ENCODE assay signal across 35 mouse cellular contexts in the genomic region with DNA sequence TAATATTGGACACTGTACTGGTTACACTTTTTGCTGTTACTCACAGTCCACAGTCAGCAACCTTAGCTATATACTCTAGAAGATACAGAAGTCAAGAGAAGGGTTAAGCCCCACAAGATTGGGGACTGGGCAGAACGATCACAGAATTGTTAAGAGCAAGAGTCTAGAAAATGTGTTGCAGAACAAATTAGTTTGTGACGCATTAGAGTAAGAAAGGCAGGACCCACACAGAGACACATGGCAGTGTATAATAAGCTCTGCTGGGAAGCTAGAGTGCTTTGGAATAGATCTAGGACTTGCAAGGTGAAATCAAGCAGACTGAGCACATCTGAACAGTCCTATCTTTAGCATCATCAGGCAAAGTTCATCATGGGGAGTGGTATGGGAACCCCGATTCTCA. TPM values are rescaled to one million over a fixed set of nuclear protein-coding genes. Genes with fewer than 3 reads are reported as not detected.
"Had no signal": no experiment of that assay in that cellular context is flagged by ENCODE, and none has a peak within 500 bp of the region (broad histone marks: within the 10 kb centered on the region; RNA-seq: fewer than 3 reads in every experiment).

No protein-coding gene starts in this region.

- H3K27me3 ChIP-seq: heart, embryonic 12.5 days; heart, embryonic 13.5 days; heart, embryonic 15.5 days; hindbrain, embryonic 12.5 days; hindbrain, embryonic 13.5 days; hindbrain, embryonic 15.5 days; intestine, embryonic 15.5 days; kidney, embryonic 15.5 days had no signal

- H3K4me1 ChIP-seq: heart, embryonic 12.5 days; heart, embryonic 13.5 days; heart, embryonic 15.5 days; hindbrain, embryonic 10.5 days; hindbrain, embryonic 12.5 days; intestine, embryonic 15.5 days; kidney, embryonic 15.5 days had no signal

- DNase-seq: heart, postnatal 10 days; heart, postnatal 14 days; heart, postnatal 36 days; heart, postnatal 4 days; kidney, adult 11 months; kidney, adult 18-20 months; kidney, adult 2 months; kidney, adult 8-10 months; kidney, adult 9 months; kidney, postnatal 10 days; kidney, postnatal 14 days; kidney, postnatal 25 days; kidney, postnatal 36 days; kidney, postnatal 4 days; layer of hippocampus, adult 9-11 months; layer of hippocampus, postnatal 36 days had no signal

- H3K9me3 ChIP-seq: heart, embryonic 12.5 days; heart, embryonic 13.5 days; heart, embryonic 15.5 days; hindbrain, embryonic 10.5 days; hindbrain, embryonic 12.5 days; hindbrain, embryonic 13.5 days; hindbrain, embryonic 15.5 days; intestine, embryonic 15.5 days; kidney, embryonic 15.5 days had no signal

- H3K36me3 ChIP-seq: heart, embryonic 12.5 days; heart, embryonic 13.5 days; heart, embryonic 15.5 days; hindbrain, embryonic 10.5 days; hindbrain, embryonic 12.5 days; hindbrain, embryonic 13.5 days; hindbrain, embryonic 15.5 days; intestine, embryonic 15.5 days; kidney, embryonic 15.5 days had no signal

- H3K9ac ChIP-seq: heart, embryonic 12.5 days; heart, embryonic 13.5 days; heart, embryonic 15.5 days; hindbrain, embryonic 12.5 days; hindbrain, embryonic 13.5 days; hindbrain, embryonic 14.5 days; hindbrain, embryonic 15.5 days; intestine, embryonic 15.5 days; kidney, embryonic 15.5 days had no signal

- H3K27ac ChIP-seq: heart, embryonic 13.5 days; heart, embryonic 15.5 days; hindbrain, embryonic 10.5 days; hindbrain, embryonic 12.5 days; hindbrain, embryonic 13.5 days; hindbrain, embryonic 14.5 days; hindbrain, embryonic 15.5 days; hindbrain, postnatal 0 days; intestine, embryonic 15.5 days; kidney, embryonic 15.5 days; kidney, postnatal 0 days; layer of hippocampus, adult 2 months had no signal

- H3K4me2 ChIP-seq: heart, embryonic 11.5 days; heart, embryonic 12.5 days; heart, embryonic 13.5 days; heart, embryonic 15.5 days; hindbrain, embryonic 12.5 days; hindbrain, embryonic 13.5 days; hindbrain, embryonic 14.5 days; hindbrain, embryonic 15.5 days; intestine, embryonic 15.5 days; kidney, embryonic 15.5 days had no signal

- H3K4me3 ChIP-seq: heart, embryonic 12.5 days; heart, embryonic 13.5 days; heart, embryonic 15.5 days; hindbrain, embryonic 10.5 days; hindbrain, embryonic 12.5 days; hindbrain, embryonic 13.5 days; hindbrain, embryonic 15.5 days; intestine, embryonic 15.5 days; kidney, embryonic 15.5 days; layer of hippocampus, adult 2 months had no signal

- ATAC-seq: hindbrain, embryonic 16.5 days; hindbrain, postnatal 0 days; inflammation-experienced regulatory T-cells, adult 6 months; intestine, embryonic 15.5 days; intestine, embryonic 16.5 days; intestine, postnatal 0 days had no signal

RNA-seq across cellular contexts. Expression of gene Ndst3, which starts 29.4 kb away (rescaled TPM):
- total RNA-seq: hematopoietic stem cell, adult 5-6 weeks had no signal
- polyA plus RNA-seq: inflammation-experienced regulatory T-cells, adult 6 months had no signal
